Mouse (Mus musculus): ENCODE measurements at regions not wholly inside any gene's neighbourhood (a gene's known extent, or its start where the extent isn't known, plus 50 kb on each side); places are given as distances from the start of the nearest gene placed in this dataset.

GRCm38 (mm10) chr12:71619561-71619960 is 211.3 kb upstream of the Daam1 start:
- TF ChIP-seq GATA1 (IDR thresholded peaks at IDR 0.05; ENCODE audit: borderline replicate concordance, low read length) (no peak), FLI1 (IDR thresholded peaks at IDR 0.05; ENCODE audit: low read length) (no peak)
